Mouse (Mus musculus) ES-Bruce4 (cell line): ENCODE results near the gene Cul9. TPM values are rescaled to one million over a fixed set of nuclear protein-coding genes. Genes with fewer than 3 reads are reported as not detected.
"Not testable (repeated sequence)": the region's sequence is repeated elsewhere in the genome, so short reads cannot be mapped to it uniquely, and the experiment has no call there.

ENCODE experiments used
- H3K27ac ChIP-seq: 2 replicates; pipeline ENCODE4 v1.5.1; 2012; ENCODE audit warnings: low read length, inconsistent platforms; ENCODE audit not compliant: insufficient read depth
- H3K27me3 ChIP-seq: 2 replicates; pipeline ENCODE4 v1.6.1; 2012; ENCODE audit warnings: mild to moderate bottlenecking, low read length, inconsistent platforms; ENCODE audit not compliant: control insufficient read depth, poor library complexity, insufficient read depth, severe bottlenecking
- H3K36me3 ChIP-seq: 2 replicates; pipeline ENCODE4 v1.6.1; 2012; ENCODE audit warnings: inconsistent platforms, mild to moderate bottlenecking, low read length, moderate library complexity; ENCODE audit not compliant: control insufficient read depth, poor library complexity, insufficient read depth, severe bottlenecking
- H3K4me1 ChIP-seq: one replicate; pipeline ENCODE4 v1.8.1; 2011; ENCODE audit warnings: low read length; ENCODE audit not compliant: control insufficient read depth, insufficient read depth
- H3K4me3 ChIP-seq: 2 replicates; pipeline ENCODE4 v1.5.1; 2011; ENCODE audit warnings: low read depth, mild to moderate bottlenecking, low read length
- H3K9ac ChIP-seq: 2 replicates; pipeline ENCODE4 v1.6.1; 2012; ENCODE audit warnings: low read depth, mild to moderate bottlenecking, inconsistent platforms; ENCODE audit not compliant: poor library complexity, severe bottlenecking
- H3K9me3 ChIP-seq: replicated peaks from 2 replicates; pipeline ENCODE4 v1.6.1; 2012; ENCODE audit warnings: mild to moderate bottlenecking, low read length, inconsistent platforms; ENCODE audit not compliant: control insufficient read depth, poor library complexity, insufficient read depth, severe bottlenecking
- CTCF ChIP-seq: IDR thresholded peaks from one replicate; pipeline ENCODE4 v1.8.1; 2011; ENCODE audit warnings: low read depth, low read length
- EP300 ChIP-seq: IDR thresholded peaks from 2 replicates; pipeline ENCODE4 v1.6.1; 2011; ENCODE audit warnings: low read depth, low read length; ENCODE audit not compliant: insufficient read depth
- POLR2A ChIP-seq: IDR thresholded peaks from one replicate; pipeline ENCODE4 v1.8.1; 2011; ENCODE audit warnings: low read length; ENCODE audit not compliant: insufficient read depth
- polyA plus RNA-seq: library from polyadenylated mRNA; stranded (reverse); fragments of >200 nt; gene quantifications from 2 replicates; pipeline ENCODE4 v1.2.4, GENCODE M21; 2011; ENCODE audit warnings: low read depth; ENCODE audit not compliant: missing spikeins, insufficient read depth, insufficient read length

The Cul9 gene
- polyA plus RNA-seq, 1 experiment, result 4.4 TPM

GRCm38 (mm10) chr17:46496623-46497434, 49.4 kb downstream of the Cul9 start, which contains the start of gene Dnph1:
Gene Dnph1 (plus strand): TSS chr17:46496711.
- Histone ChIP-seq H3K27ac (no peak within 1 kb of the TSS), H3K4me3 (peak within 1 kb of the TSS; percentile 91), H3K9ac (peak within 1 kb of the TSS; percentile 48), H3K27me3 (no peaks in the 10 kb centered on the region), H3K36me3 (peaks cover 2% of the 10 kb centered on the region; the same call in 1 of the 2 replicates), H3K9me3 (no peaks in the 10 kb centered on the region), H3K4me1 (peaks cover 4% of the 10 kb centered on the region)
- no peak for TF ChIP-seq CTCF
- no peak for TF ChIP-seq EP300
- peak; percentile 66 for TF ChIP-seq POLR2A

- H3K4me1 ChIP-seq, H3K4me3 ChIP-seq, H3K9me3 ChIP-seq, H3K36me3 ChIP-seq, H3K27ac ChIP-seq, H3K9ac ChIP-seq, H3K27me3 ChIP-seq: not testable (repeated sequence)
These were observed 50.1 kb downstream of the Cul9 start for GRCm38 (mm10) chr17:46496081-46496480.

GRCm38 (mm10) chr17:46495486-46495885, 50.7 kb downstream of the Cul9 start:
- peaks cover 4% of the 10 kb centered on the region for H3K4me1 ChIP-seq

DNA sequence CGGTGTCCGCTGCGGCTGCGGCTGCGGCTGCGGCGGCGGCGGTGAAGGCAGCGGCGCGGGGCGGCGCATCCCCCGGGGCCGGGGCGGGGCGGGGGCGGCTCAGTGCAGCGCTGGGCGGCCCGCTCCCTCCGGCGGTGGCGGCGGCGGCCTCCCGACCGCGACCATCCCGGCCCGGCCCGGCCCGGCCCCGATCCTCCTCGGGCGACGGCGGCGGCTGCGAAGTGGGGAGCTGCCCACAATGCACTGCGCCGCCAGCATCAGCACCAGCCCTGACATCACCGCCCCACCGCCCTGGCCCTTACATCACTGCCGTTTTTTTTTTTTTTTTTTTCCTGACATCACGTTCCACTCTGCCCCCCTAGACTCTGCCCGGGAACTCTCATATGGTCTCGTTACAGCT, 58.8 kb downstream of the Cul9 start, which contains the start of gene Ttbk1:
Gene Ttbk1, minus strand, starts transcription at position 245 of the 400 bp plus-strand sequence.
- no peak within 1 kb of the TSS for H3K27ac ChIP-seq
- TF ChIP-seq EP300 (no peak), POLR2A (no peak), CTCF (no peak)

More at GRCm38 (mm10) chr17:46495486-46495885, 50.7 kb downstream of the Cul9 start:
- H3K36me3 ChIP-seq, result peaks cover 2% of the 10 kb centered on the region; the same call in 1 of the 2 replicates
- no peak overlapping the region for H3K4me3 ChIP-seq
- no peak overlapping the region for H3K9ac ChIP-seq
- no peaks in the 10 kb centered on the region for H3K9me3 ChIP-seq
- H3K27ac ChIP-seq, result no peak overlapping the region
- no peaks in the 10 kb centered on the region for H3K27me3 ChIP-seq
- TF ChIP-seq POLR2A (no peak), EP300 (no peak), CTCF (no peak)

DNA sequence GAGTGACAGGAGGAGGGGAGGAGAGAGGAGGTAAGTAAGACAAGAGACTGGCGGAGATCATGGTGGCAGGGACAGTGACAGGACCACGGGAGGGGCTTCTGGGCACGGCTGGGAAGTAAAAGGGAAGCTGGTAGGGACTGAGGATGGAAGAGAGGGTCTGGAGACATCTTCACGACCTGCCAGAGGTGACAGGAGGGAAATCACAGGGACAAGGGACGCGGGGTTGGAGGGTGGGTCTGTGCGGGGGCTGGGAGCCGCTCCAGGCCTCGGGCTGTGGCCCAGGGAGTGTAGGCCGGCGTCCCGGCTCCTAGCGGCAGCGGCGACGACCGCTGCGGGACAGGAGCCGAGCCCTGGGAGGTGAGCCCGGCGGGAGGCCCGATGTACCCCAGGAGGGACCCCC, 59.2 kb downstream of the Cul9 start:
- Histone ChIP-seq H3K4me1 (peaks cover 3% of the 10 kb centered on the region), H3K36me3 (no peaks in the 10 kb centered on the region), H3K27ac (no peak overlapping the region), H3K9ac (peak overlapping the region; percentile 27; the same call in 1 of the 2 replicates), H3K4me3 (peak overlapping the region; percentile 65), H3K9me3 (no peaks in the 10 kb centered on the region), H3K27me3 (peaks cover 8% of the 10 kb centered on the region)
- no peak for TF ChIP-seq EP300
- TF ChIP-seq POLR2A, result no peak
- TF ChIP-seq CTCF, result no peak

More for the DNA sequence above, 58.8 kb downstream of the Cul9 start, which contains the start of gene Ttbk1:
- Histone ChIP-seq H3K36me3 (no peaks in the 10 kb centered on the region), H3K4me3 (peak within 1 kb of the TSS; percentile 65), H3K27me3 (peaks cover 8% of the 10 kb centered on the region), H3K9me3 (no peaks in the 10 kb centered on the region), H3K9ac (peak within 1 kb of the TSS; percentile 27; the same call in 1 of the 2 replicates), H3K4me1 (peaks cover 3% of the 10 kb centered on the region)

- H3K27me3 ChIP-seq, result peaks cover 8% of the 10 kb centered on the region
- H3K36me3 ChIP-seq, result no peaks in the 10 kb centered on the region
- TF ChIP-seq EP300 (no peak), POLR2A (no peak), CTCF (peak; percentile 33)
- no peak overlapping the region for H3K9ac ChIP-seq
- H3K4me1 ChIP-seq, result peaks cover 3% of the 10 kb centered on the region
- H3K9me3 ChIP-seq, result no peaks in the 10 kb centered on the region
- no peak overlapping the region for H3K4me3 ChIP-seq
- H3K27ac ChIP-seq, result no peak overlapping the region
These were observed 61.7 kb downstream of the Cul9 start for GRCm38 (mm10) chr17:46484461-46484875.
